9 mouse cellular contexts compared by ENCODE assay signal in genomic region chr17:80887749-80888119, GRCm38 (mm10). TPM values are rescaled to one million over a fixed set of nuclear protein-coding genes. Genes with fewer than 3 reads are reported as not detected.
DNase-seq lines count a peak whose midpoint lies in the region; ATAC-seq lines count a peak whose summit lies in the region.
"Had no signal": no experiment of that assay in that cellular context is flagged by ENCODE, and none has a peak within 500 bp of the region (broad histone marks: within the 10 kb centered on the region; RNA-seq: fewer than 3 reads in every experiment).

No protein-coding gene starts in this region.

- peaks cover 21% of the 10 kb centered on the region for H3K4me1 ChIP-seq in heart, embryonic 11.5 days (ENCODE audit: control insufficient read depth, insufficient read depth, low read length)
- H3K4me1 ChIP-seq in limb, embryonic 13.5 days: peaks cover 38% of the 10 kb centered on the region

- no peak overlapping the region for H3K4me3 ChIP-seq in heart, embryonic 11.5 days (ENCODE audit: low read depth, low read length)
- H3K4me3 ChIP-seq in limb, embryonic 13.5 days: peak overlapping the region; percentile 18

- H3K9me3 ChIP-seq in heart, embryonic 11.5 days (replicated peaks; ENCODE audit: control insufficient read depth, low read length): no peaks in the 10 kb centered on the region
- no peaks in the 10 kb centered on the region for H3K9me3 ChIP-seq in limb, embryonic 13.5 days

- ATAC-seq in heart, embryonic 11.5 days (replicated peaks; ENCODE audit: insufficient number of reproducible peaks, low FRiP score, low TSS enrichment): no peak
- peak; percentile 60; the same call in 1 of the 2 replicates for ATAC-seq in limb, embryonic 13.5 days (ENCODE audit: low FRiP score, low read depth)

- WGBS in heart, embryonic 11.5 days (ENCODE audit: insufficient replicate concordance): 30% methylated on average over 8 of the region's 8 CpGs
- 3% methylated on average over 8 of the region's 8 CpGs for WGBS in limb, embryonic 13.5 days

- H3K9ac ChIP-seq in heart, embryonic 11.5 days (ENCODE audit: low read depth, low read length): no peak overlapping the region; the same call in 1 of the 2 replicates
- no peak overlapping the region for H3K9ac ChIP-seq in limb, embryonic 13.5 days

- peak overlapping the region; percentile 36 for H3K4me2 ChIP-seq in heart, embryonic 11.5 days
- peak overlapping the region; percentile 53 for H3K4me2 ChIP-seq in limb, embryonic 13.5 days (replicated peaks)

- H3K27ac ChIP-seq in heart, embryonic 11.5 days (ENCODE audit: low read depth, low read length): peak overlapping the region; percentile 75
- H3K27ac ChIP-seq in limb, embryonic 13.5 days: peak overlapping the region; percentile 86

- DNase-seq in lung, postnatal 36 days: peak; percentile 11
- DNase-seq in lung, postnatal 10 days: no peak
- no peak for DNase-seq in frontal cortex, postnatal 10 days (ENCODE audit: low spot score in 2 of 2)
- DNase-seq in spleen, postnatal 14 days (ENCODE audit: low spot score in 2 of 2): no peak
- no peak for DNase-seq in testis, postnatal 14 days (ENCODE audit: low spot score)
- no peak for DNase-seq in left cerebral cortex, adult 11 months (ENCODE audit: low spot score)
- DNase-seq: gastrocnemius, postnatal 25 days had no signal

- no peaks in the 10 kb centered on the region for H3K36me3 ChIP-seq in heart, embryonic 11.5 days (ENCODE audit: control insufficient read depth, insufficient read depth, low read length)
- no peaks in the 10 kb centered on the region for H3K36me3 ChIP-seq in limb, embryonic 13.5 days

- no peaks in the 10 kb centered on the region for H3K27me3 ChIP-seq in heart, embryonic 11.5 days (ENCODE audit: control insufficient read depth, insufficient read depth, low read length)
- H3K27me3 ChIP-seq in limb, embryonic 13.5 days: no peaks in the 10 kb centered on the region

RNA-seq across cellular contexts. Expression of gene Tmem178, which starts 56.7 kb away (rescaled TPM):
- polyA plus RNA-seq in heart, embryonic 11.5 days (2014; fragmentation: Nextera tagmentation; extraction: Ambion mirVana): 6.0 and 7.0 TPM in 2 replicates
- 8.6 and 9.1 TPM in 2 replicates for polyA plus RNA-seq in limb, embryonic 13.5 days (2015; fragmentation: Nextera tagmentation; extraction: Ambion mirVana)
